Mouse (Mus musculus) frontal cortex, postnatal 10 days (tissue): ENCODE data around the gene Slc35g3.

Experiments
- DNase-seq, 2 experiments: peaks; one replicate each; pipeline ENCODE4 v3.0.0; 2022; ENCODE audit warnings: low spot score in 2 of 2, mixed read lengths in 1 of 2

Gene Slc35g3

GRCm38 (mm10) chr11:69787306-69787705, 25.5 kb upstream of the Slc35g3 start:
- DNase-seq = no peak

GRCm38 (mm10) chr11:69784793-69785272, 23.1 kb upstream of the Slc35g3 start:
- DNase-seq = no peak

- no peak for DNase-seq
These were observed 20.1 kb upstream of the Slc35g3 start for GRCm38 (mm10) chr11:69781828-69782227.

- no peak for DNase-seq
These were observed 17.2 kb upstream of the Slc35g3 start for GRCm38 (mm10) chr11:69778985-69779384.

GRCm38 (mm10) chr11:69778258-69778982, 16.7 kb upstream of the Slc35g3 start:
- no peak for DNase-seq

GRCm38 (mm10) chr11:69777504-69778257, 15.9 kb upstream of the Slc35g3 start:
- no peak for DNase-seq

GRCm38 (mm10) chr11:69776488-69776887, 14.7 kb upstream of the Slc35g3 start:
- no peak for DNase-seq

GRCm38 (mm10) chr11:69775716-69776115, 13.9 kb upstream of the Slc35g3 start:
- no peak for DNase-seq

GRCm38 (mm10) chr11:69774961-69775360, 13.2 kb upstream of the Slc35g3 start:
- DNase-seq = no peak

GRCm38 (mm10) chr11:69767625-69767909, 5.8 kb upstream of the Slc35g3 start:
- DNase-seq = no peak

- DNase-seq = no peak
These were observed 5.3 kb upstream of the Slc35g3 start for GRCm38 (mm10) chr11:69766872-69767624.

GRCm38 (mm10) chr11:69766126-69766609, 4.4 kb upstream of the Slc35g3 start:
- peak; percentile 71 to 77 for DNase-seq

- DNase-seq = peak in 1 of 2 experiments; percentile 32
These were observed 3.7 kb upstream of the Slc35g3 start, which contains the start of gene Zbtb4 for GRCm38 (mm10) chr11:69765221-69766125. TSS of gene Zbtb4 (plus strand) at chr11:69765912.

- DNase-seq = no peak
These were observed 1.8 kb upstream of the Slc35g3 start for GRCm38 (mm10) chr11:69763551-69763950.

GRCm38 (mm10) chr11:69760901-69761200, 917 bp downstream of the Slc35g3 start:
- DNase-seq = no peak

GRCm38 (mm10) chr11:69760160-69760900, 1.4 kb downstream of the Slc35g3 start:
- no peak for DNase-seq

GRCm38 (mm10) chr11:69758971-69759721, 2.6 kb downstream of the Slc35g3 start:
- DNase-seq = peak; percentile 81 to 82

- DNase-seq = peak; percentile 96 to 97
These were observed 3.2 kb downstream of the Slc35g3 start, which contains the start of gene Polr2a for GRCm38 (mm10) chr11:69758478-69758970. TSS of gene Polr2a (minus strand) at chr11:69758637.

- peak; percentile 95 for DNase-seq
These were observed 3.7 kb downstream of the Slc35g3 start for GRCm38 (mm10) chr11:69758090-69758456.
